In the genomic region with DNA sequence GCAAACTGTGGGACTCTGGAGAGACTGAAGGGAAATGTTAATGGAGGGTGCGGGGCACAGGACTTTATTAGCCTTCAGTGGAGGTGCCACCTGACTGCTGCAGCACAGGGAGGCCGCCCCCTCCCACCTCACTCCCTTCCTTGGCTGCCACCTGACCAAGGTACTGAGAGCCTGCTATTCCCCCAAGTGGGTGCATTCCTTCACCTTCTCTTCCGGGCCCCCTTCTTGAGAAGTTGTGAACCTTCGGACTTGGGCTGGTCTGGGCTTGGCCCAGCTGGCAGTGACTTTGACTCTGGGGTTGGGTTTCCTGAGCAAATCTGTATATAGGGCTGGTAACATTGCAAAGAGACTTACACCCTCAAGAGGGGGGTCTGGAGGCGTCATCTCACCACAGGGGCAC, we compare ENCODE assay signal across 28 mouse cellular contexts. TPM values are rescaled to one million over a fixed set of nuclear protein-coding genes. Genes with fewer than 3 reads are reported as not detected.
"Had no signal": no experiment of that assay in that cellular context is flagged by ENCODE, and none has a peak within 500 bp of the region (broad histone marks: within the 10 kb centered on the region; RNA-seq: fewer than 3 reads in every experiment).

No protein-coding gene starts in this region.

- H3K9ac ChIP-seq: heart, embryonic 13.5 days; heart, embryonic 15.5 days; hindbrain, embryonic 13.5 days; hindbrain, embryonic 15.5 days; limb, embryonic 13.5 days; limb, embryonic 15.5 days; liver, embryonic 12.5 days had no signal

- H3K27ac ChIP-seq: heart, adult 2 months; heart, embryonic 13.5 days; heart, embryonic 15.5 days; hindbrain, embryonic 13.5 days; hindbrain, embryonic 15.5 days; hindbrain, postnatal 0 days; layer of hippocampus, adult 2 months; left cerebral cortex, adult 2 months; limb, embryonic 13.5 days; limb, embryonic 15.5 days; liver, embryonic 12.5 days had no signal

- H3K4me2 ChIP-seq: heart, embryonic 11.5 days; heart, embryonic 13.5 days; heart, embryonic 15.5 days; hindbrain, embryonic 13.5 days; hindbrain, embryonic 15.5 days; limb, embryonic 13.5 days; limb, embryonic 15.5 days; liver, embryonic 12.5 days had no signal

- H3K36me3 ChIP-seq: heart, embryonic 13.5 days; heart, embryonic 15.5 days; hindbrain, embryonic 13.5 days; hindbrain, embryonic 15.5 days; limb, embryonic 13.5 days; limb, embryonic 15.5 days; liver, embryonic 12.5 days had no signal

- DNase-seq: gastrocnemius, postnatal 14 days; gastrocnemius, postnatal 36 days; heart, adult 11 months; heart, adult 2 months; heart, postnatal 14 days; heart, postnatal 36 days; kidney, adult 18-20 months; kidney, adult 8-10 months; kidney, postnatal 10 days; kidney, postnatal 25 days; kidney, postnatal 4 days had no signal

- H3K9me3 ChIP-seq: heart, embryonic 13.5 days; heart, embryonic 15.5 days; hindbrain, embryonic 13.5 days; hindbrain, embryonic 15.5 days; limb, embryonic 13.5 days; limb, embryonic 15.5 days; liver, embryonic 12.5 days had no signal

- H3K4me1 ChIP-seq: heart, embryonic 15.5 days; hindbrain, embryonic 13.5 days; hindbrain, embryonic 15.5 days; liver, embryonic 12.5 days had no signal

- H3K27me3 ChIP-seq: hindbrain, embryonic 15.5 days had no signal

- ATAC-seq: hindbrain, postnatal 0 days; liver, embryonic 12.5 days had no signal

- H3K4me3 ChIP-seq: heart, adult 2 months; heart, embryonic 13.5 days; heart, embryonic 15.5 days; hindbrain, embryonic 13.5 days; hindbrain, embryonic 15.5 days; layer of hippocampus, adult 2 months; left cerebral cortex, adult 2 months; limb, embryonic 13.5 days; limb, embryonic 15.5 days; liver, embryonic 12.5 days had no signal

RNA-seq across cellular contexts. Expression of a gene that starts 13.8 kb away (rescaled TPM):
- polyA plus RNA-seq: kidney, embryonic 14.5 days had no signal

RNA-seq across cellular contexts. Expression of a gene that starts 14.4 kb away (rescaled TPM):
- polyA plus RNA-seq: heart, embryonic 11.5 days; heart, embryonic 13.5 days; heart, postnatal 0 days; hindbrain, embryonic 11.5 days; hindbrain, embryonic 13.5 days; intestine, embryonic 14.5 days; limb, embryonic 11.5 days; liver, adult 2 months had no signal
